Mouse (Mus musculus) spleen, embryonic (tissue): ENCODE data around the gene Card14.
"Not testable (repeated sequence)": the region's sequence is repeated elsewhere in the genome, so short reads cannot be mapped to it uniquely, and the experiment has no call there.

Experiments
- CTCF ChIA-PET: fragments of 350-600 bp; sonication (Branson Sonifier 250); formaldehyde crosslinking; loops from one replicate; lab custom pipeline; 2022; lab: Charles Lee

The Card14 gene

GRCm38 (mm10) chr11:119354798-119355442, 47.4 kb downstream of the Card14 start:
- CTCF ChIA-PET, result no interaction called here

GRCm38 (mm10) chr11:119355443-119356385, 48.1 kb downstream of the Card14 start, which contains the start of the genes Sgsh and Slc26a11:
Gene Sgsh (minus strand): TSS chr11:119355536.
Gene Slc26a11 (plus strand): TSS chr11:119355557.
- CTCF ChIA-PET, result interaction anchor here (0.7 kb wide), 1 partner anchor 1039 kb away, joined by 5 read pairs; no protein-coding TSS in a partner anchor

- CTCF ChIA-PET, result no interaction called here
Observed at GRCm38 (mm10) chr11:119359089-119359488, 51.5 kb downstream of the Card14 start.

- CTCF ChIA-PET, result interaction anchor here (0.6 to 2.0 kb wide), 4 partner anchors 9 to 1256 kb away, joined by 3 to 6 read pairs (median 4); no protein-coding TSS in a partner anchor
Observed at GRCm38 (mm10) chr11:119362769-119363533, 55.4 kb downstream of the Card14 start.

GRCm38 (mm10) chr11:119363534-119364145, 56.1 kb downstream of the Card14 start:
- CTCF ChIA-PET, result interaction anchor here (0.6 to 2.0 kb wide), 4 partner anchors 9 to 1256 kb away, joined by 3 to 6 read pairs (median 4); no protein-coding TSS in a partner anchor

GRCm38 (mm10) chr11:119375425-119375824, 67.9 kb downstream of the Card14 start:
- CTCF ChIA-PET, result no interaction called here

GRCm38 (mm10) chr11:119377326-119377725, 69.8 kb downstream of the Card14 start:
- CTCF ChIA-PET, result interaction anchor here (0.7 kb wide), 1 partner anchor 57 kb away, joined by 3 read pairs; no protein-coding TSS in a partner anchor

GRCm38 (mm10) chr11:119378551-119378950, 71.0 kb downstream of the Card14 start:
- CTCF ChIA-PET, result interaction anchor here (1.3 kb wide), 1 partner anchor 10 kb away, joined by 3 read pairs; no protein-coding TSS in a partner anchor

GRCm38 (mm10) chr11:119381631-119382337, 74.2 kb downstream of the Card14 start:
- CTCF ChIA-PET, result no interaction called here

GRCm38 (mm10) chr11:119382338-119382850, 74.8 kb downstream of the Card14 start:
- CTCF ChIA-PET, result no interaction called here

GRCm38 (mm10) chr11:119384904-119385303, 77.3 kb downstream of the Card14 start:
- CTCF ChIA-PET, result no interaction called here

- CTCF ChIA-PET, result no interaction called here
Observed at GRCm38 (mm10) chr11:119386306-119386705, 78.7 kb downstream of the Card14 start.

GRCm38 (mm10) chr11:119387273-119387672, 79.7 kb downstream of the Card14 start:
- CTCF ChIA-PET, result not testable (repeated sequence)

GRCm38 (mm10) chr11:119389851-119390270, 82.3 kb downstream of the Card14 start:
- CTCF ChIA-PET, result no interaction called here

- CTCF ChIA-PET, result no interaction called here
Observed at GRCm38 (mm10) chr11:119390271-119391231, 83.0 kb downstream of the Card14 start.

- CTCF ChIA-PET, result interaction anchor here (0.8 kb wide), 1 partner anchor 31 kb away, joined by 4 read pairs; no protein-coding TSS in a partner anchor
Observed at GRCm38 (mm10) chr11:119391386-119392000, 83.9 kb downstream of the Card14 start.

GRCm38 (mm10) chr11:119392001-119392614, 84.5 kb downstream of the Card14 start:
- CTCF ChIA-PET, result interaction anchor here (0.8 kb wide), 1 partner anchor 30 kb away, joined by 4 read pairs; no protein-coding TSS in a partner anchor
